Mouse (Mus musculus) small intestine, adult 2 months (tissue): ENCODE results near the gene Uhrf1bp1l. TPM values are rescaled to one million over a fixed set of nuclear protein-coding genes. Genes with fewer than 3 reads are reported as not detected.

Source experiments
- H3K27ac ChIP-seq: fragments of 200-500 bp; 2 replicates; pipeline ENCODE4 v1.5.1; 2012; ENCODE audit warnings: low read depth, low read length, control low read depth, inconsistent platforms; ENCODE audit not compliant: insufficient read depth
- H3K27me3 ChIP-seq: fragments of 200-500 bp; 2 replicates; pipeline ENCODE4 v1.6.1; 2012; ENCODE audit warnings: mild to moderate bottlenecking, moderate library complexity, low read length, inconsistent platforms; ENCODE audit not compliant: control insufficient read depth, insufficient read depth
- H3K36me3 ChIP-seq: fragments of 200-500 bp; 2 replicates; pipeline ENCODE4 v1.6.1; 2012; ENCODE audit warnings: mild to moderate bottlenecking, low read length, control low read depth, inconsistent platforms; ENCODE audit not compliant: control insufficient read depth, insufficient read depth
- H3K4me1 ChIP-seq: fragments of 200-500 bp; 2 replicates; pipeline ENCODE4 v1.6.1; 2012; ENCODE audit warnings: low read length, inconsistent platforms, mixed read lengths; ENCODE audit not compliant: control insufficient read depth, insufficient read depth, insufficient read length
- H3K4me3 ChIP-seq: fragments of 200-500 bp; 2 replicates; pipeline ENCODE4 v1.5.1; 2012; ENCODE audit warnings: low read depth, mild to moderate bottlenecking, control low read depth, inconsistent platforms, low read length, moderate library complexity
- CTCF ChIP-seq: fragments of 200-500 bp; IDR thresholded peaks from 2 replicates; pipeline ENCODE4 v1.5.1; 2012; ENCODE audit warnings: low read depth, mild to moderate bottlenecking, control low read depth, inconsistent platforms, low read length, moderate library complexity, mixed read lengths; ENCODE audit not compliant: insufficient replicate concordance, insufficient read length; ENCODE audit errors: extremely low read depth
- POLR2A ChIP-seq: fragments of 200-500 bp; IDR thresholded peaks from 2 replicates; pipeline ENCODE4 v1.6.1; 2012; ENCODE audit warnings: low read depth, mild to moderate bottlenecking, control low read depth, inconsistent platforms, low read length, moderate library complexity
- WGBS: fragments of 180-500 bp; shearing (Covaris S2); methylation state at CpG from one replicate; pipeline ENCODE4 v1.1.7; 2018; 5-methylcytosine and 5-hydroxymethylcytosine counted together
- polyA plus RNA-seq: library from polyadenylated mRNA; depleted of rRNA; stranded (reverse); fragments of >200 nt; gene quantifications from 2 replicates; pipeline ENCODE4 v1.2.3, GENCODE M21; 2012; rRNA removed

Gene Uhrf1bp1l
- polyA plus RNA-seq, 1 experiment = 11.1 TPM

DNA sequence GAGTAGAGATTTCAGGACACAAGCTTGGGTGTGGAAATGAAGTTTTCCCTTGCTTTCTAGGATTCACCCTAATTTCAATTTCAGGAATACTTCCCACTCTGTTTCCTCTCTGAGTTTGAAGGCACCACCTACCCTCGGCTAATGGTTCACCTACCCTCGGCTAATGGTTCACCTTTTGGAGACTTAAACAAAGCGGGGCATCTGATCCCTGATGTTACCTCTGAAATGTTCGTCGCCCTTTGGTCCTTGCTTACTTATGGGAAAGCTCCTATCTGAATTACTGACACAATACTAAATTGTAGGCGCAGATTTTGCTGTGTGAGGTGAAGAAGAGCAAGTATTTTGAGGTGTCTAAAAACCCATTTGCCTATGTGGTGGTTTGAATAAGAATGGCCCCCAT lies 106.2 kb downstream of the Uhrf1bp1l start:
- Histone ChIP-seq H3K4me1 (no peaks in the 10 kb centered on the region), H3K27me3 (no peaks in the 10 kb centered on the region), H3K4me3 (no peak overlapping the region), H3K27ac (no peak overlapping the region), H3K36me3 (no peaks in the 10 kb centered on the region)
- 85% methylated on average over 6 of the region's 6 CpGs for WGBS
- TF ChIP-seq POLR2A (no peak), CTCF (no peak)

GRCm38 (mm10) chr10:89855251-89855875 lies 110.6 kb downstream of the Uhrf1bp1l start:
- 82% methylated on average over 5 of the region's 5 CpGs for WGBS
- Histone ChIP-seq H3K4me3 (no peak overlapping the region), H3K36me3 (no peaks in the 10 kb centered on the region), H3K27ac (no peak overlapping the region), H3K4me1 (no peaks in the 10 kb centered on the region), H3K27me3 (no peaks in the 10 kb centered on the region)
- no peak for TF ChIP-seq CTCF
- no peak for TF ChIP-seq POLR2A

GRCm38 (mm10) chr10:89856286-89856685 lies 111.5 kb downstream of the Uhrf1bp1l start:
- Histone ChIP-seq H3K36me3 (no peaks in the 10 kb centered on the region), H3K4me1 (no peaks in the 10 kb centered on the region), H3K27ac (no peak overlapping the region), H3K4me3 (no peak overlapping the region), H3K27me3 (no peaks in the 10 kb centered on the region)
- TF ChIP-seq CTCF = no peak
- no peak for TF ChIP-seq POLR2A
- 88% methylated on average over 7 of the region's 7 CpGs for WGBS

DNA sequence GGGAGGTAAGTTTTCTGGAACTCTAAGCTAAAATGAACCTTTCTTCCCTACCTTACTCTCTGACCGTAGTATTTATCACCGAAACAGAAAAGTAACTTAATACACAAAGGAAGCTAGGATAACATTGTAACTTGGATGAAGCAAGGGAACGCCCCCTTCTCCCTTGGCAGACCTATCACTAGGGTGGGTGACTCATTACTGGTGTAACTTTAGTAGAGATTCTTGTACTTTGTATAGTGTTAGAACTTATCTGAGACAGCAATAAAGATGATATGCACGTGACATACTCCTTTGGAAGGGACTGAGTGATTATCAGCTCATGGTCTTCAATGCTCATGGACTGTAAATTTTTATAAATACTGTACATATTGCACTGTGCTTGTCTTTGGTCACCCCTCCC lies 123.4 kb downstream of the Uhrf1bp1l start:
- Histone ChIP-seq H3K27me3 (peaks cover 10% of the 10 kb centered on the region), H3K27ac (no peak overlapping the region), H3K4me1 (peaks cover 3% of the 10 kb centered on the region; the same call in 1 of the 2 replicates), H3K4me3 (no peak overlapping the region), H3K36me3 (no peaks in the 10 kb centered on the region)
- TF ChIP-seq POLR2A (no peak), CTCF (no peak)
- 59% methylated on average over 4 of the region's 4 CpGs for WGBS

DNA sequence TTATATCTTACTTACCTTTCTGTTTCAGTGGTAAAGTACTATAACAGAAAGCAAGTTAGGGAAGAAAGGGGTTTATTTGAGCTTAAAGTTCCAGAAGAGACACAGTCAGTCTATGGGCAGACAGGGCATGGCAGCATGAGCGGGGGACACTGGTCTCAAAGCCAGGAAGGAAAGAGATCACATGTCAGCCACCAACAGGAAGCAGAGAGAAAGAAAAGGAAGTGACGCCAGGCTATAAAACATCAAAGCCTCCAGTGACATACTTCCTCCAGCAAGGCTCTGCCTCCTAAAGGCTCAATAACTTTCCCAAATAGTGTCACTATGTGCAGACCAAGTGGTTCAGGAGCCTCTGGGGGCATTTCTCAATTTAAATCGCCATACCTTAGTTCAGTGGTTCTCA lies 124.0 kb downstream of the Uhrf1bp1l start:
- Histone ChIP-seq H3K27ac (no peak overlapping the region), H3K4me1 (peaks cover 5% of the 10 kb centered on the region; the same call in 1 of the 2 replicates), H3K27me3 (peaks cover 13% of the 10 kb centered on the region), H3K4me3 (no peak overlapping the region), H3K36me3 (no peaks in the 10 kb centered on the region)
- TF ChIP-seq CTCF (no peak), POLR2A (no peak)
- 69% methylated on average over 3 of the region's 3 CpGs for WGBS

Other genes with a start within 250 kb of the Uhrf1bp1l start
- gene Nr1h4, start 211.4 kb upstream of the Uhrf1bp1l start, polyA plus RNA-seq = 8.2 and 10.2 TPM in 2 replicates
- gene Slc17a8, start 123.7 kb upstream of the Uhrf1bp1l start, polyA plus RNA-seq = not detected in 2 replicates
- gene Scyl2, start 58.7 kb upstream of the Uhrf1bp1l start, polyA plus RNA-seq = 4.5 and 8.9 TPM in 2 replicates
- gene Actr6, start 12.7 kb upstream of the Uhrf1bp1l start, polyA plus RNA-seq = 0.05 TPM in 1 of 2 replicates, not detected in the other
- 0.03 and 0.10 TPM in 2 replicates for gene Anks1b, start 128.5 kb downstream of the Uhrf1bp1l start, polyA plus RNA-seq